Mouse (Mus musculus) left cerebral cortex, postnatal 4 days (tissue): Measurements from ENCODE around the gene Wdr26. TPM values are rescaled to one million over a fixed set of nuclear protein-coding genes. Genes with fewer than 3 reads are reported as not detected.

Experiments used
- DNase-seq: peaks from one replicate; pipeline ENCODE4 v3.0.0-alpha.2; 2022
- intact Hi-C: fragments of 180-260 bp; cut with DNase I; formaldehyde crosslinking; loops from one replicate; pipeline ENCODE4 v1.15.1; 2025
- total RNA-seq, 2 experiments: library from RNA; stranded (reverse); gene quantifications; 2 replicates each; pipeline ENCODE4 v1.2.3; 2021

Wdr26 gene
- total RNA-seq, 2 experiments from 2014 or later = 125 to 128 TPM

DNA sequence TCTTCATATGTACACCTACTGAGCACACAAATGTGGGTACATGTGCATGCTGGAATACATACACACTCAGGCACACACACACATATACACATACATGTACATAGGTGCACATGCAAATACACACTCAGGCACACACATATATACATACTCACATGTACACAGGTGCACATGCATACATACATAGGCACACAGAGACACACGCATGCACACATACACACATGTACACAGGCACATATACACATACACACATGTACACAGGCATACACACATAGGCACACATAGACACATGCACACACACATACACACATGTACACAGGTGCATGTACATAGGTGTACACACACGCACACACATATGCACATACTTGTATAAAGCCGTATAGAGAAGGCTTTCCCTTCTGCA lies 29.4 kb upstream of the Wdr26 start:
- intact Hi-C loops = no loop called here
- DNase-seq = no peak

DNA sequence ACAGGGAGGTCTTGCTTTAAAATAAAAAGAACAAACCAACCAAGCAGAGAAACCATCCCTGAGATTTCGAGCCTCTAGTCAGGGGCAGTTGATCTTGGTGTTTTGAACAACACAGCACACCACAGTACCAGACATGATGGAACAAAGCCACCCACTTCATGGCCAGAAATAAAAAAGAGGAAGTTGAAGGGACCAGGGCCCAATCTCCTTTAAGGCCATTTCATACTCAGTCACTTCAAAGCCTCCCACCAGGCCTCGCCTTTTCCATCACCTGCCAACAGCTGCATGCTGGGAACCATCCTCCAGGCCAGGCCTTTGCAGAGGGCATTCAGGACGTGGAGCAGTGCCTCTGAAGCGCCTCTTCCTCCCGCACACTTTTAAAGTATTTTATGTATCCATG lies 25.5 kb upstream of the Wdr26 start:
- intact Hi-C loops = no loop called here
- no peak for DNase-seq

DNA sequence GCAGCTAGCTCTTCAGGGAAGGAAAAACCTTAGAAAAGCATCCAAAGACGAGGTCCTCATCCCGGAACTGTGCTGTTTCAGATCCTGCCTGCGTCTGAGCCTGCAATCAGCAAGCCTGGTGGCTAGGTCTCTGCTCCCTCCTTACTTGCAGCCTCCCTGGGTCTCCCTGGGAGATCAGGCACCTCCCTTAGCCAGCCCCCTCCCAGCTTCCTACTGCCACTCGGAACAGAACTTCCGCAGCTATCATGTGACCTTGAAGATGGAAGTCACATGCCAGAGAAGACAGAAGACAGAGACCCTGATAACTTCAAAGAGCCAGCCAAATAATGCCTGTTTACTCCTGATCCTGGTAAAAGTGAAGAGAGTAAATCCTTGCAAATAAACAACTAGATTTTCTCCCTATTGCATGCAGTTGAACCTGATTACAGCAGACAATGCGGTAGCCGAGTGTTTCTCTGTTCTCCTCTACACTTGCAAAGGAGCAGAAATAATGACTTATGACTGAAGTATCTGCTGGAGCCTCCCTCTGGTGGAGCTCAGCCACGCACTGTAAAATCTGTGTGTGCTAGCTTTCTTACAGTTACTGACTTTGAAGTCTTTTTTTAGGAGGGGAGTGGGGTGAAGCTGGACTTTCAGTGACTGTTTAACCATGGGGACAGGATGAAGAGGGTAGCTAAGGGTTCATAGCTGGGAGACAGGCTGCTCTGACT lies 22.7 kb upstream of the Wdr26 start:
- DNase-seq = no peak
- intact Hi-C loops = no loop called here

DNA sequence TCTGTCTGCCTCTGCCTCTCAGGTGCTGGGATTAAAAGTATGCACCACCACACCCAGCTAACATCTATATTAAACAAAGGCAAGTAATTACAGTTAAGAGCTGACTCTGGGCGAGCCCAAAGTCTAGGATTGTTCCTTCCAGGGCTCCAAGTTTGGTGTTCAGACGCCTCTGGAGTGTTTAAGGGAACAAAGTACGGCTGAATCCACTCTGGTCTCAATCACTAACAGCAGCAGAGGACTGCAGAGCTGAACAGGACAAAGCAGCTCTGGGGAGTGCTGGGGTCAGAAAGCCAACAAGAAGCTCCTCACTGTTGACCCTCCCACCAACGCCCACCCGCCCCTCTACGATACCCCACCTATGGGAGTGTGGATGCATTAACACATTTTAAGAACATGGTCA lies 21.9 kb upstream of the Wdr26 start:
- intact Hi-C loops = no loop called here
- no peak for DNase-seq

DNA sequence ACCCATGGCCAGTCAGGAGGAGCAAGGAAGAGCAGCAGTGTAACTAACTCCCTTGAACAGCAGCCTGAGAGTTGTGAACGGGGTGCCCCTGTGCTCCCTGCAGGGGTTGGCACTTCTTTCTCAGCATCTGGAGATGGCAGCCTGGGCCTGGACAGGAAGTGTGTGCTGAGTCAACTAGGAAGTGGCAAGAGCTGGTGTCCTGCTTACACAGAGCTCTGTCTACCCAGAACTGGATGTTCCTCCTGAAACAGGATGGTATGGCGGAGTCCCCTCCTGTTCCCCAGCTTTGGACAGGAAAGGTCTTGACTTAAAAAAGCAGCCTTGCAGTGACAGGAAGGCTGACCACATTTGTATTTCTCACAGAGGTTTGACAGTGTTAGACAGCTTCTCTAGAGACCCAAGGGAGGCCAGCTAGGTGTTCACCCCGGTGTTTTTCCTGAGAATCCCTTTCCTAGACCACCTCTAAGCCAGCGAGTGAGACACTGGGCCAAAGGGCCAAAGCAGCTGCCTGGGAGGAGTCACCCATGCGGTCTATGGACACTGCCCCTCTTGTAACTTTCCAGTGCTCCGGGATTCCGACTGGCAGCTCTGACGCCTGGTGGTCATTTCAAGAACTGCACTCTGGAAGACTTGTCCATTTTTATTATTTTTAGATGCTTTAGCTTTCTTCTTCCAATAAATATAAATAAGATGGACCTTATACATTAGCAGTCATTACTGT lies 20.7 kb upstream of the Wdr26 start:
- intact Hi-C loops = no loop called here
- DNase-seq = peak; percentile 70

DNA sequence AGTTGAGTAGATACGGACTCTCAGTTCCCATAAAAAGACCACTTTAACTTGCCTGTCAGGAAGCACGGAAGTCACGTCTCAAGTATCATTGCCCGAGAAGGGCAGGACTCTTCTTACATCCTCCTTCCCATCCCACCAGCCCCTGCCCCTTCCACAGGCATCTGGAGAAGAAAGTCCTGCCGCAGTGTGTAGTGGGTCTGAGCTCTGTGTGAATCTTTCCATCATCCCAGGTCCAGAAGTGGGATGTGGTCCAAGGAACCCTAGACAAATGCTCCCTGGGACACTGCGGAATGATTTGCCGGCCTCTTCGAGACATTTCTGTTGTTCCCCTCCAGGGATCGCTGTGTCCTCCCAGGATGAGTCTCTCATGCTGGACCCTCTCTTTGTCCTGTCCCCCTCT lies 20.0 kb upstream of the Wdr26 start:
- DNase-seq = no peak
- intact Hi-C loops = no loop called here

DNA sequence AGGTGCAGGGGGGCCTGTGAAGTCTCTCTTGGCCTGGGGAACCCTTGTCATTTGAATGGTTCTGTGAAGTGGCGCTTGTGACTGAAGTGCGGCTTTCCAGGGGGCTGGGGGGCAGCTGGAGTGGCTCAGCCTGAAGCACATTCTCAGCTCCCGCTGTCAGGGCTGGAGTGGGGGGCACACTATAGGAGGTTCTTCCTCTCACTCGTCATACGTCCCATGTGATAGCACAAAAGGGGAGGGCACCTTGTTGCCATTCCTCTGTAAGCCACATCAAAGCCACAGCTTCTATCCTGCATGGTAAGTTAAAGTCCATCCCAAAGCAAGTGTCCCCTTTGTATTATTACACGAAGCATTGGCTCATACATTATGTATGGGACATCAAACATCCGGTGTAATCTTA lies 19.5 kb upstream of the Wdr26 start:
- DNase-seq = no peak
- intact Hi-C loops = no loop called here

DNA sequence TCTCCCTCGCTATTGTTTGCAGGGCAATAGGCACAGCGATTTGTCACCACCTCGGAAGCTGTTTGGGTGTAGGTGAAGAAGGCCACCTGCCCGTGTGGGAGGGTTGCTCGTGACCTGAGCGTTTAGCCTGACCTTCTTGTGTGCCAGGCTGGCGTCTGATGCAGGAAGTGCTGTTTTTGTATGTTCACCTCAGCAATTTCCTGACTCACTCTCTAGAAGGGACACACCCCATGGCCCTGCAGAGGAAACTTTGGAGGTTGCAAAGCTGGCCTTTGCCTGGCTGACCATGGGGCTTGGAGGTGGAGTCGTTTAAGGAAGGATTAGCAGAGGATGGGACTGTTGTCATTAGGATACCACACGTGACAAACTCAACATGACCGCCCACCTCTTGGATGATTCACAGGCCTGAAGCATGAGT lies 18.9 kb upstream of the Wdr26 start:
- intact Hi-C loops = no loop called here
- no peak for DNase-seq

DNA sequence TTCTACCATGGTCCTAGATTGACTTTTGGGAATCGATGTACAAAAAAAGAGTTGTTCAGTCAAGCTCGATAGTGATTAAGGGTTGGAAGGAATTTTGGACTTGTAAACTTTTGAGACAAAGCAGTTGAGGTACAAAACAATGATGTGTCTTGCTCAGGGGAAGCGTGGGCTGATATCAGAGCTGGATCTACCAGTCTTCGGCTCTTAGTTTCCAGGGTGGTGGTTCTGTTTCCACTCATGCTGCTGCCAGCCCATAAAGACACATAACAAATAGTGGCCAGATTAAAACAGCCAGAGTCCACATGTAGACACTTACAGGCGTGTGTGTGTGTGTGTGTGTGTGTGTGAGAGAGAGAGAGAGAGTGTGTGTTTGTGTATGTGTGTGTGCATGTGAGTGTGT lies 17.2 kb upstream of the Wdr26 start:
- DNase-seq = no peak
- intact Hi-C loops = no loop called here

DNA sequence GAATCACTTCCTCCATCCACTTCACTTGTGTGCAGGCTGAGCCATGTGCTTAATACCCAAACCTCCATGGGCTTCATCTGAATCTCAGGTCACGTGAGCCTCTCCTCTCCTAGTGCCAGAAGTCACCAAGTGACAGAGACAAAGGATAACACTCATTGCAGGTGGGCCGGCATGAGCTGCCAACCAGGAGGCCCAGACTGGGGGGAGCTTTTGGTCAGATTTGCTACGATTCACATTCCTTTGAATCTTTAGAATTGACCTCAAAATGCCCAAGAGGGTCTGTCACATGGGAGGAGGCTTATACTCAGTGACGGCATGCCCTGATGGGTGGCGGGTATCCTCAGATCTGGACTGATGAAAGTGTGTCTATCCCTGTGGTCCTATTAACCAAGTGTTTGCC lies 16.8 kb upstream of the Wdr26 start:
- intact Hi-C loops = no loop called here
- no peak for DNase-seq

DNA sequence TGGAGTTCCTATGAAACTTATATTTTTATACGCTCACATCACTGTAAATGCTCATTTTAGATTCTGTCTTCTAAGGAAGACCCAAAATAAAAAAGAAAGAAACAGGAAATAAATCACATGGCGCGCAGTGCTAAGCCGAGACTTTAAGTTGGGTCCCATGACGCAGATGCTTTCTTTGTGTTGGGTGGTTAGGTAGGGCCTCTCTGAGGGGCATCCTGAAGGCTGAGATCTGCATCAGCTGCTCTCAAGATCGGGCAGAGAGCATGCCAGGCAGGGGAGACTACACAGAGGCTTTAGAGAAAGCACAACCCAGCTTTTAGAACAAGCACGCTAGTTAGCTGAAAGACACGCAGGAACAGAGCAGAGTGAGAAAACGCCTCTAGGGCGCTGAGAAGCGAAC lies 16.0 kb upstream of the Wdr26 start:
- no peak for DNase-seq
- intact Hi-C loops = no loop called here

DNA sequence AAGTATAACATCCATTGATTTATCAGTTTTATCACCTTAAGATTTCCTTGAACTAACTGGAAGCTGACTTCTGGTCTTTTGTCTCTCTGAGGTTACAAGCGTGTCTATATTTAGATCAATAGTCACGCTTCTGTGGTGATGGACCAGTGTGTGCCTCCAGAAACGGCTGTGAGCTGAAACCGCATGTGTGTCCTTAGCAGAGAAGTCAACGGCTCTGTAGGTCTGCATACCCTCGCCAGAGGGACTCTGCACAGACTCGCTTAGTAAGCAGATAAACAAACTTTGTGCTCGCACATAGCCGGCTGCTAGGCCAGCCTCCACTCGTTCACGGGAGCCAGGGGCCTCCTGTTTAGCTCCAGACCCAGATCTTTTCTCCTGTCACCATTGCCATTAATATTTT lies 15.0 kb upstream of the Wdr26 start:
- intact Hi-C loops = no loop called here
- no peak for DNase-seq

DNA sequence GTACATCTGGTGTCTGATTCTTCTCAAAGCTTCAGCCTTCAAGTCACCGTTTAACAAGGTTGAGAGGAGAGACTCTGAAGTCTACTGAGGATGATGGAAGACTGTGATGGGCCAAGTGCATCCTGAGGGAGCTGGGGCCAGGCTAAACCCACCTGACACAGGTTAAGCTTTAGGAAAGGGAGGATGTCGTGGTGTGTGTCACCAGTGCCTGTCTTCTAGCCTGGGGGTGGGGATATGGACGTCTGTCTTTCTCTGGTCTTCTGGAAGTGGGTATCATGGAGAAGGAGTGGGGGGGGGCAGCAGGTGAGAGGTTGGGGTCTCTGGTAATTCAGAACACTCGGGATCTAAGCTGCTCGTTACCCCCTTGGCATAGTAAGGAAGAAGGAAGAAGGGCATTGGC lies 13.5 kb upstream of the Wdr26 start:
- intact Hi-C loops = no loop called here
- no peak for DNase-seq

DNA sequence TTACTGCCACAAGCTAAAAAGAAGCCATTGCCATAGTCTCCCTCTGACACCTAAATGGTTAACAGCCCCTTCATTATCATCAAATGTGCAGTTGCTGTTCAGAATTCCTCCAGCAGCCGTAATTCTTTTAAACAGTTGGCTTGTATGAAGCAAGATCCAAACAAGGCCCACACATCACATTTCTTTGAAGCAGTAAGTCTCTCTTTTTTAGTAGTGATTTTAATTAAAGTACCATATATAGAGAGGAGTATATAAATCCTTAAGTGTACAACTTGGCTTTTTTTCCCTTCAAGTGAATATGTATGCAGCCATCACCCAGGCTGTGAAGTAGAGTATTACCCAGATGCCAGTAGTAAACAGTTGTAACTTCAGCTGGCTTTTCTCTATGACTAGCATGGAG lies 10.2 kb upstream of the Wdr26 start:
- DNase-seq = no peak
- intact Hi-C loops = no loop called here

DNA sequence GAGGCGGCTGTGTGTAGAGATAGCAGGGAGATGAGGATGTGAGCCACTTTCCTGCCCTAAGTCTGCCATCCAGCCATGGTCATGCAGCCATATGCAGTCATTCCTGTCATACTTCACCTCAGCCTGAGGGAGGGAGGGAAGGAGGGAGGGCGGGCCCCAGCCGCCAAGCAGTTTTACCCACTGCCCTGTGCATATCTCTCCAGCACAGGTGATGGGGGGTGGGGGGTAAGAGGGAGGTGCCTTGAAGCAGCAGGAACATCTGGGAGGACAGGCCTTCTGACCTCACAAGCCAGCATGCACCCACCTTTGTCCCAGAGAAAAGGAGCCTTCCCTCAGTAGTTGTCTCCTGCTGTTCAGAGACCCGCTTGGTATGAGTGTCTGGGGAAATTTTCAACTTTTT lies 4.5 kb upstream of the Wdr26 start:
- DNase-seq = no peak
- intact Hi-C loops = no loop called here

DNA sequence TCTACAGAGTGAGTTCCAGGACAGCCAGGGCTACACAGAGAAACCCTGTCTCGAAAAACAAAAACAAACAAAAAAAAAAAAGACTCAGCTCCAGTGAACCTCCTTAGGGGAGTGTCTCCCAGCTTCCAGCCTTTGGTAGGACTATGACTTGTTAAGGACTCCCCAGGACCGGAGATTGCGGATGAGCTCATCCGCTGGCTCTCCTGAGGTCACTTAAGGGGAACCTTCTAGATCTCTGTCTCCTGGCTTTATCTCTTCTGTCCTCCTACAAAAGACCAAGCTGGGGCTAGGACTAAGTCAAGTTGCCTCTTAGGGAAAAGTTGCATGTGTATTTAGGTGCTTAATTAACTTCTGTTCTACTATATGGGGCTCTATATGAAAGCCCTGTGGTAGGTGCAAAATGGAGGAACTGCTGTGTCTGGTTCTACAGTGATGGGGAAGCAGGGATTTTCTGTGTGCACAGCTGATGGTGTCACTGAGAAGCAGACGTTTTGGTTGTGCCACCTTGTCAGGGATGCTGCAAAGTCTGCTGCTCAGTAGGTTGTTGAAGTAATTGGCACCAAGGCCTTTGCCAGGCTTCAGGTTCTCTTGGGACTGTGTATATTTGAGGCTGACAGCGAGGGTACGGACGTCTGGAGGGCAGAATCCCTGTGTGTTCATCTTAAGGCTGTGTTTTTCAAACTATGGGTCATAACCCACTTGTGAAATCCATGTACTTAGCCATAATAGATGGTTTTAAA lies 2.7 kb upstream of the Wdr26 start:
- intact Hi-C loops = no loop called here
- DNase-seq = no peak

DNA sequence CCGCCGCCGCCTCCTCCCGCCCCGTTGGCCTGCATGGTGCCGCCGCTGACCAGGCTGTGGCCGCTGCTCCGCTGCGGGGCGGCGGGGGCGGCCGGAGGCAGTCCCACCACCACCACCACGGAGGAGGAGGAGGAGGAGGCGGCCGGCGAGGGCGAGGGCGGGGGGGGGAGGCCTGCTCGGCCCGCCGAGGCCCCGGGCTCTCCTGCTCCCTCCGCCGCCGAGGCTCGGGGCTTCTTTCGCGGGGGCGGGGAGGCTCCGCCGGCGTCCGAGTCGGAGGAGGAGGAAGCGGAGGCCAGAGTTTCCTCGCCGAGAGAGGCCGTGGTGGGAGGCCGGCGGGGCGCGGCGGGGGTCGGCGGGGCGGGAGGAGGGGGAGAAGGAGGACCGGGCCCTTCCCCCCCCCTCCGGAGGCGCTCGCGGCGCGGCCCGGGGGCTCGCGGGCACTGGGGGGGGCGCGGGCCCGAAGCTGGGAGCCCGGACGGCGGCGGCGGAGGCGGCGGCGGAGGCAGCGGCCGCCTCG lies 340 bp downstream of the Wdr26 start:
- intact Hi-C loops = no loop called here
- peak; percentile 47 for DNase-seq

DNA sequence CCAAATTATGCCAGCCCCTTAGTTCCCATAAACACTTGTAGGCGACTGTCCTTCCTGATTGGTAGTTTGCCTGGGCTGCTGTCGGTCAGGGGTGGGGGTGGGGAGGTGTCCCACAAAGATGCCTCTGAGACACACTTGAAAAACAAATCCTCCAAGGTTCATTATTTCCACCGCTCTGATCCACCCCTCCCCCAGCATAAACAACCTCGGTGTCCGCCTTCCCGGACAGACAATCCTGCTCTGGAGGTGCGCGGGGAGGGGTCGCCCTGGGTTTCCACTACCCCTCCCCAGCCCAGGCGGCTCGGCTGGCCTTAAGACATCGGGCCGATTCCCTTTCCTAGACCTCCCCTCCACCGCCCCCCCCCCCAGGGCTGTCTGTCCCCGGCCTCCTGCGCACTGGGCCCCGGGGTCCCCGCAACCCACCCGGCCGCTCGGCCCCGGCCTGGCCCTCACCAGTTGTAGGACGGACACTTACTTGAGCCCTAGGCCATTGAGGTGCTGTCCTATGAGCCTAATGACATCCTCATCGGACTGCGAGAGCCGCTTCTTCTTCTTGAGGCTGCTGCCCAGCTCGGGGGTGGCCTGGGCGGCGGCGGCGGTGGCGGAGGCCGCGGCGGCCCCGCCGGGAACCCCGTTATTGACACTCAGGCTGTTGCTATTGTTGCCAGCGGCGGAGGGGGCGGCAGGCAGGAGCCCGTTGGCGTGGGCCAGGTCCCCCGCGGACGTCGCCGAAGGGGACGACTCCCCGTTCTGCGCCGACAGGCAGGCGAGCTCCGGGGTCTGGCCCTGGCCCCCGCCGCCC lies 999 bp downstream of the Wdr26 start:
- intact Hi-C loops = no loop called here
- peak; percentile 36 for DNase-seq

DNA sequence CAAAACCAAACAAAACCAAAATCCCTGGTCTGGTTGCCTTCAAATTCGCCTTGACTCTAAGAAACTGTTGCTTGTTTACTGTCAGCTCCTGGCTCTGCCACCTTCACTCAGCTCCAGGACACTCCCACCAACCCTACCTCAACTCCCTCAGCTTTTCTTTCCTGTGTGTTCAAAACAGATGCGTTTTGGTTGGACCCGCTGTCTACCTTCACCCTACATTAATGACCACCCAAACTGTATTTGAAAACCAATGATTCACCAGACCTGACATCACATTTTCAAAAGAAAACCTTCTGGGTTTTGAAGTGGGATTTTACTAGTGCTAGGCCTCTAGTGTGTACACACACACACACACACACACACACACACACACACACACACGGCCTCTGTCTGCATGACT lies 1.7 kb downstream of the Wdr26 start:
- intact Hi-C loops = no loop called here
- DNase-seq = no peak

DNA sequence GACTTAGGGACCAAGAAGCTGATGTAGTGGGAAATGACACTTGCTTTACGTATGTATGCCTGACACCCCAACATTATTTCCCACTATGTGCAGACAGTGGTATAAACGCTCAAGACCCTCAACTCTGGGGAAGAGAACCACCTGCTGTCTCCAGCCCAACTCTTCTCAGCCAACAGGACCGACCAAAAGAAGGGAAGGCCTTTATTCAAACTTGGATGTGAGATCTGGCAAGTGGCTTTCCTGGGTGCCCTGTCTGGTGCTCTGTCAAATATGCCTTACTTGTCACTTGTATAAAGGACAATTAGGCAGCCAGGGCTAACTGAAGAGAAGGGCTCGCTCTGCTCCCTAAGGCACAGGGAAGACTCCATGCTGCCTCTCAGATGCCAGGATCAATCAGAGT lies 12.4 kb downstream of the Wdr26 start:
- intact Hi-C loops = loop anchor here (2.0 kb wide), 1 partner anchor 69 kb away; no protein-coding TSS in a partner anchor
- DNase-seq = no peak

DNA sequence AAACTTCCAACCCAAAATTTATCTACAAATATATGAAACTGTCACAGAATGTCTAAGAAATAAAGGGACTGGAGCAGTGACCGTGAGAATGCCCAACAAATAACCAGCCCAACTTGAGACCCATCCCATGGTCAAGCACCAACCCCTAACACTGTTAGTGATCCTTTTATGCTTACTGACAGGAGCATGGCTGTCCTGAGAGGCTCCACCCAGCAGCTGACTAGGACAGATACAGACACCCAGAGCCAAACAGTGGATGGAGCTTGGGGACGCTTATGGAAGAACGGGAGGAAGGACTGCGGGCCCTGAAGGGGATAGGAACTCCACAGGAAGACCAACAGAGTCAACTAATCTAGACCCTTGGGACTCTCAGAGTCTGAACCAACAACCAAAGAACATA lies 22.9 kb downstream of the Wdr26 start:
- intact Hi-C loops = no loop called here
- DNase-seq = no peak
